Mouse (Mus musculus) heart, embryonic 16.5 days (tissue): ENCODE measurements around the gene Nubpl. TPM values are rescaled to one million over a fixed set of nuclear protein-coding genes. Genes with fewer than 3 reads are reported as not detected.

Source experiments
- ATAC-seq: fragments of 200-750 bp; cut with Nextera tagmentation; replicated peaks from 2 replicates; pipeline ENCODE4 v1.8.0; 2017; ENCODE audit warnings: moderate number of reproducible peaks; ENCODE audit not compliant: insufficient read depth, low FRiP score; ENCODE audit errors: extremely low read depth
- H3K27ac ChIP-seq: fragments of 300-500 bp; sonication (generic); 2 replicates; pipeline ENCODE4 v1.5.1; 2014; ENCODE audit warnings: mild to moderate bottlenecking, low read length, control low read depth, moderate library complexity
- H3K27me3 ChIP-seq: fragments of 300-500 bp; sonication (generic); 2 replicates; pipeline ENCODE4 v1.6.1; 2014; ENCODE audit warnings: low read length, mixed read lengths; ENCODE audit not compliant: control insufficient read depth, insufficient read depth
- H3K36me3 ChIP-seq: fragments of 300-500 bp; sonication (generic); 2 replicates; pipeline ENCODE4 v1.6.1; 2014; ENCODE audit not compliant: control insufficient read depth, insufficient read depth
- H3K4me1 ChIP-seq: fragments of 300-500 bp; sonication (generic); 2 replicates; pipeline ENCODE4 v1.6.1; 2014; ENCODE audit warnings: low read length, mixed read lengths; ENCODE audit not compliant: control insufficient read depth, insufficient read depth
- H3K4me2 ChIP-seq: fragments of 300-500 bp; sonication (generic); 2 replicates; pipeline ENCODE4 v1.6.1; 2014; ENCODE audit warnings: low read depth, mild to moderate bottlenecking, control low read depth, low read length
- H3K4me3 ChIP-seq: fragments of 300-500 bp; sonication (generic); 2 replicates; pipeline ENCODE4 v1.5.1; 2014; ENCODE audit warnings: mild to moderate bottlenecking, control low read depth, low read length
- H3K9ac ChIP-seq: fragments of 300-500 bp; sonication (generic); 2 replicates; pipeline ENCODE4 v1.6.1; 2014; ENCODE audit warnings: low read length, control low read depth
- H3K9me3 ChIP-seq: fragments of 300-500 bp; sonication (generic); replicated peaks from 2 replicates; pipeline ENCODE4 v1.6.1; 2016; ENCODE audit warnings: low read length; ENCODE audit not compliant: control insufficient read depth
- WGBS: fragments of 180-500 bp; shearing (Covaris S2); extraction: QIAGEN DNeasy Blood & Tissue Kit; methylation state at CpG from one replicate; pipeline ENCODE4 v1.1.7; 2014; 5-methylcytosine and 5-hydroxymethylcytosine counted together
- polyA plus RNA-seq: library from polyadenylated mRNA; unstranded; fragments of >200 nt; fragmentation: Nextera tagmentation; extraction: Ambion mirVana; gene quantifications from 2 replicates; pipeline ENCODE4 v1.2.1, GENCODE M21; 2015

The Nubpl gene
- polyA plus RNA-seq, 1 experiment from 2014 or later: 10.6 TPM

- no peak overlapping the region for H3K4me2 ChIP-seq
- no peak for ATAC-seq
These were observed 200.5 kb downstream of the Nubpl start for GRCm38 (mm10) chr12:52297988-52298387.

GRCm38 (mm10) chr12:52298683-52299082, 201.1 kb downstream of the Nubpl start:
- WGBS: 38% methylated on average over 1 of the region's 1 CpGs
- H3K36me3 ChIP-seq: no peaks in the 10 kb centered on the region
- ATAC-seq: no peak

More at GRCm38 (mm10) chr12:52297988-52298387, 200.5 kb downstream of the Nubpl start:
- no peak overlapping the region for H3K4me3 ChIP-seq
- H3K27ac ChIP-seq: no peak overlapping the region
- H3K36me3 ChIP-seq: no peaks in the 10 kb centered on the region
- H3K4me1 ChIP-seq: peaks cover 4% of the 10 kb centered on the region; the same call in 1 of the 2 replicates
- no peaks in the 10 kb centered on the region for H3K27me3 ChIP-seq
- H3K9me3 ChIP-seq: no peaks in the 10 kb centered on the region
- WGBS: 72% methylated on average over 2 of the region's 2 CpGs
- H3K9ac ChIP-seq: no peak overlapping the region

GRCm38 (mm10) chr12:52302961-52303360, 205.4 kb downstream of the Nubpl start:
- Histone ChIP-seq H3K4me2 (no peak overlapping the region), H3K4me3 (no peak overlapping the region), H3K36me3 (no peaks in the 10 kb centered on the region), H3K4me1 (peaks cover 4% of the 10 kb centered on the region; the same call in 1 of the 2 replicates), H3K27me3 (no peaks in the 10 kb centered on the region), H3K9ac (no peak overlapping the region), H3K9me3 (no peaks in the 10 kb centered on the region), H3K27ac (no peak overlapping the region)
- WGBS: 84% methylated on average over 2 of the region's 2 CpGs
- no peak for ATAC-seq

More at GRCm38 (mm10) chr12:52298683-52299082, 201.1 kb downstream of the Nubpl start:
- no peak overlapping the region for H3K4me3 ChIP-seq
- H3K27ac ChIP-seq: no peak overlapping the region
- no peak overlapping the region for H3K9ac ChIP-seq
- peaks cover 4% of the 10 kb centered on the region; the same call in 1 of the 2 replicates for H3K4me1 ChIP-seq
- H3K4me2 ChIP-seq: no peak overlapping the region
- H3K27me3 ChIP-seq: no peaks in the 10 kb centered on the region
- H3K9me3 ChIP-seq: no peaks in the 10 kb centered on the region

DNA sequence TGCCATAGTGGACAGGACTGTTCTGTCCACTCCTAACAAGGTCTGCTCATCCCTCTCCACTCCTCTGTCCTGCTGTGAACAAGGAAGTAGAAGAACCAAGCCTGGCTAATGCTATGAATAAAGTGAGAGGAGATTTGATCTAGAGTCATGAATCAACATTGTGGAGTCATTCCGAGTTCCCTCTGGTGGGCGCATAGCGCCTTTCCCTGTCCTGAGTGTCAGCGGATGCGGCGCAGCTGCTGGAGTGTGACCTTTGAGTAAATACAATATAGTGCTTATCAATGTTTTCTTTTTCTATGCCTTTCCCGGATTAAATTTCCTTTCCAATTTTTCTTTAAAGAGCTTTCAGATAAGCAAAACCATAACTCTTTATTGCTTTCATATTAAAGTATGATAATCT, 208.8 kb downstream of the Nubpl start:
- WGBS: 73% methylated on average over 7 of the region's 7 CpGs
- no peaks in the 10 kb centered on the region for H3K9me3 ChIP-seq
- no peaks in the 10 kb centered on the region for H3K4me1 ChIP-seq
- no peak overlapping the region for H3K4me2 ChIP-seq
- no peak overlapping the region for H3K27ac ChIP-seq
- no peak overlapping the region for H3K4me3 ChIP-seq
- no peak for ATAC-seq
- no peaks in the 10 kb centered on the region for H3K36me3 ChIP-seq
- no peaks in the 10 kb centered on the region for H3K27me3 ChIP-seq
- no peak overlapping the region for H3K9ac ChIP-seq

- Histone ChIP-seq H3K4me2 (no peak overlapping the region), H3K4me3 (no peak overlapping the region), H3K27ac (no peak overlapping the region), H3K36me3 (no peaks in the 10 kb centered on the region), H3K4me1 (no peaks in the 10 kb centered on the region), H3K27me3 (no peaks in the 10 kb centered on the region), H3K9ac (no peak overlapping the region), H3K9me3 (no peaks in the 10 kb centered on the region)
- no peak for ATAC-seq
- WGBS: 75% methylated on average over 10 of the region's 10 CpGs
These were observed 209.9 kb downstream of the Nubpl start for GRCm38 (mm10) chr12:52307331-52307982.

- Histone ChIP-seq H3K36me3 (no peaks in the 10 kb centered on the region), H3K27ac (no peak overlapping the region), H3K4me3 (no peak overlapping the region), H3K4me2 (no peak overlapping the region), H3K27me3 (no peaks in the 10 kb centered on the region), H3K9ac (no peak overlapping the region), H3K9me3 (peaks cover 7% of the 10 kb centered on the region), H3K4me1 (no peaks in the 10 kb centered on the region)
- no peak for ATAC-seq
- 89% methylated on average over 7 of the region's 7 CpGs for WGBS
These were observed 211.1 kb downstream of the Nubpl start for GRCm38 (mm10) chr12:52308628-52309027.

- no peak overlapping the region for H3K4me3 ChIP-seq
- no peaks in the 10 kb centered on the region for H3K36me3 ChIP-seq
- no peak overlapping the region for H3K4me2 ChIP-seq
- no peak for ATAC-seq
- no peaks in the 10 kb centered on the region for H3K27me3 ChIP-seq
- H3K9me3 ChIP-seq: peaks cover 7% of the 10 kb centered on the region
- no peaks in the 10 kb centered on the region for H3K4me1 ChIP-seq
- H3K9ac ChIP-seq: no peak overlapping the region
- 92% methylated on average over 3 of the region's 3 CpGs for WGBS
- H3K27ac ChIP-seq: no peak overlapping the region
These were observed 217.3 kb downstream of the Nubpl start for GRCm38 (mm10) chr12:52314818-52315217.

DNA sequence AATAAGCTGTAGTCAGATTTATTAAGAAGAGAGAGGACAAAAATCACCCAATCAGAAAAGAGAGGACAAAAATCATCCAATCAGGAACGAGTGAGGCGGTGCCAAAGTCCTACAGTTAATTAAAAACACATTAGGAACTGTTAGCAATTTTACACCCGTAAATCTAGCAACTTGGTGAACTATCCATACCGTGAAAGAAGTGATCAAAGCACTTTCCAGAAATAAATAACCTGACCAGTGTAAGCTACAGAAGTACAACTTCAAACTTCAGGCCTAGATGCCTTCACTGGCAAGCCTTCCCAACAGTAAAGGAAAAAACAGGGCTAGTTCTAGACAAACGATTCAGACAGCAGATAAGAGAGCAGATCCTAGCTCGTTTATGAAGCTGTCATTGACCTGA, 220.1 kb downstream of the Nubpl start:
- no peaks in the 10 kb centered on the region for H3K4me1 ChIP-seq
- H3K4me3 ChIP-seq: no peak overlapping the region
- H3K27ac ChIP-seq: no peak overlapping the region
- peaks cover 7% of the 10 kb centered on the region for H3K9me3 ChIP-seq
- no peak for ATAC-seq
- H3K27me3 ChIP-seq: no peaks in the 10 kb centered on the region
- 65% methylated on average over 6 of the region's 6 CpGs for WGBS
- H3K36me3 ChIP-seq: no peaks in the 10 kb centered on the region
- no peak overlapping the region for H3K4me2 ChIP-seq
- no peak overlapping the region for H3K9ac ChIP-seq

GRCm38 (mm10) chr12:52318426-52318825, 220.9 kb downstream of the Nubpl start:
- H3K36me3 ChIP-seq: no peaks in the 10 kb centered on the region
- H3K4me1 ChIP-seq: no peaks in the 10 kb centered on the region
- 77% methylated on average over 9 of the region's 9 CpGs for WGBS
- H3K4me2 ChIP-seq: no peak overlapping the region
- H3K27me3 ChIP-seq: no peaks in the 10 kb centered on the region
- H3K4me3 ChIP-seq: no peak overlapping the region
- ATAC-seq: no peak
- no peaks in the 10 kb centered on the region; the same call in 1 of the 2 replicates for H3K9me3 ChIP-seq
- no peak overlapping the region for H3K9ac ChIP-seq
- H3K27ac ChIP-seq: no peak overlapping the region
